Mouse (Mus musculus) lung, embryonic 15.5 days (tissue): ENCODE data around the gene RPS10-NUDT3. TPM values are rescaled to one million over a fixed set of nuclear protein-coding genes. Genes with fewer than 3 reads are reported as not detected.

Experiments used
- ATAC-seq: fragments of 200-750 bp; cut with Nextera tagmentation; 2 replicates; pipeline ENCODE4 v1.8.0; 2017; ENCODE audit warnings: moderate number of reproducible peaks, borderline replicate concordance; ENCODE audit not compliant: low FRiP score, low TSS enrichment; ENCODE audit errors: extremely low read depth
- H3K27ac ChIP-seq: fragments of 300-500 bp; sonication (generic); 2 replicates; pipeline ENCODE4 v1.5.1; 2015; ENCODE audit warnings: moderate library complexity, mild to moderate bottlenecking, inconsistent platforms
- H3K27me3 ChIP-seq: fragments of 300-500 bp; sonication (generic); 2 replicates; pipeline ENCODE4 v1.6.1; 2015; ENCODE audit warnings: inconsistent platforms
- H3K36me3 ChIP-seq: fragments of 300-500 bp; sonication (generic); 2 replicates; pipeline ENCODE4 v1.6.1; 2015; ENCODE audit warnings: inconsistent platforms
- H3K4me1 ChIP-seq: fragments of 300-500 bp; sonication (generic); 2 replicates; pipeline ENCODE4 v1.6.1; 2015; ENCODE audit warnings: inconsistent platforms
- H3K4me2 ChIP-seq: fragments of 300-500 bp; sonication (generic); 2 replicates; pipeline ENCODE4 v1.6.1; 2015; ENCODE audit warnings: inconsistent platforms, mild to moderate bottlenecking, moderate library complexity
- H3K4me3 ChIP-seq: fragments of 300-500 bp; sonication (generic); 2 replicates; pipeline ENCODE4 v1.5.1; 2015; ENCODE audit warnings: mild to moderate bottlenecking, inconsistent platforms
- H3K9ac ChIP-seq: fragments of 300-500 bp; sonication (generic); 2 replicates; pipeline ENCODE4 v1.6.1; 2015; ENCODE audit warnings: inconsistent platforms
- H3K9me3 ChIP-seq: fragments of 300-500 bp; sonication (generic); 2 replicates; pipeline ENCODE4 v1.6.1; 2016; ENCODE audit warnings: inconsistent platforms
- WGBS: fragments of 180-500 bp; shearing (Covaris S2); methylation state at CpG from one replicate; pipeline ENCODE4 v1.1.7; 2015; 5-methylcytosine and 5-hydroxymethylcytosine counted together
- polyA plus RNA-seq: library from polyadenylated mRNA; unstranded; fragments of >200 nt; fragmentation: Nextera tagmentation; extraction: Ambion mirVana; gene quantifications from 2 replicates; pipeline ENCODE4 v1.2.1, GENCODE M21; 2015

The RPS10-NUDT3 gene
- polyA plus RNA-seq, 1 experiment from 2014 or later, result not detected

DNA sequence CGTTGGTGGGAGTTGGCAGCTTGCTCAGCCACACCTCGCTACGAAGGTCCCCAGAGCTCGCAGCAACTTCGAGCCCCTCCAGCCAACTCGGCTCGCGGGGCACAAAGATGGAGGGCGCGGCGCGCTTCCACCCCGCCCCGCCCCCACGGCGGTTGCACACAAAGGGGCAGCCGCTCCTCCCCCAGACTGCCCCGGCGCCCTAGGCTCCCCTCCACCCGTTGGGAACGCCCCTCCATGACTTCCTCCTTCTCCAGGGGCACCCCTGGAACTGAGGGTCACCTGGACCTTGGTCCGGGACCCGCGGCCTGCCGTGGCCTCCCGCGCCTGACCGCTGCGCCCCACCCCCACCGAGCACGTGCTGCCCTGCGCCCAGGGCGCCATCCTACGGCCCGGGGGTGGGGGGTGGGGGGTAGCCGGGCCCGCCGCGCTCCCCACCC lies 79.9 kb downstream of the RPS10-NUDT3 start:
- H3K4me2 ChIP-seq, result peak overlapping the region; percentile 91
- peak overlapping the region; percentile 98 for H3K27ac ChIP-seq
- no peaks in the 10 kb centered on the region for H3K9me3 ChIP-seq
- H3K36me3 ChIP-seq, result no peaks in the 10 kb centered on the region
- H3K4me1 ChIP-seq, result peaks cover 42% of the 10 kb centered on the region
- ATAC-seq, result peak; percentile 39
- peak overlapping the region; percentile 90 for H3K4me3 ChIP-seq
- no peaks in the 10 kb centered on the region for H3K27me3 ChIP-seq
- H3K9ac ChIP-seq, result peak overlapping the region; percentile 51
- WGBS, result 1% methylated on average over 39 of the region's 39 CpGs

DNA sequence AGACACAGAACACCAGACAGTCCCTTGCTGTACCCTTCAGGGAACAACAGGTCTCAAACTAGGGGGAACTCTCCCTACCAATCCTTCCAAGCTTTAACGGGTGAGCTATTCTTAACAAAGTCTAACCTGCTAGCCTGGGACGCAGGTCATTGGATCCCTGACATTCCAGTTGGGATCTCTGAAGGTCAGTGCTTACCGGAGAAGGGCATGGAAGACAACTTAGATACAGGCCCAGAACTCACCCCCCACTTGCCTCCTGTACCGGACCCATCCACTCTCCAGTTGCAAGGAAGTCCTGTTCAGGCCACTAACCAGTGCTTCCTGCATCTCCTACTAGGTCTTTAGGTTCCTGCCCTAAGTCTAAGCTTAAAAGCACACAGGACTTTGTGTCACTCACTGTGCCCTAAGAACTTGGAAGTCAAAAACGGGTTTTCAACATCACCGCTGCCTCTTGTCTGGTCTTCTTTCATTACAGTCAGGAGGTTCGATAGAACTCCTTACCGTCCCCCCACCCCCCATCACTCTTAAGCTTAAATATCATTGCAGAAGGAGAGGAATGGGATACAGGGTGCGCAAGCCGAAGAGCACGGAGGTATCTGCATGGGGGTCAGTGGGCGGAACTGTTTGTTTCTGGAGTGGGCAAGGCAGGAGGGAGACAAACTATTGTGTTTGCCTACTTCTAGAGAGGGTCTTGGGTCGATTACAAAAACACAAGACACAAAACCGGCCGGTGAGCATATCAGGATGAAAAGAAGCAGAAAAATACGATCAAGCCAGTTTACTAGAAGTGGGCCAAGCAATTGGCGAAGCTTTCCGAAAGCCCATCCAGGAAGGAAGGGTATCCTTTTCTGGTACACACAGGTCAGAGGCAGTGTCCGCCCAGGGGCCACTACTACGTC lies 80.7 kb downstream of the RPS10-NUDT3 start:
- Histone ChIP-seq H3K4me1 (peaks cover 39% of the 10 kb centered on the region), H3K4me2 (peak overlapping the region; percentile 91), H3K36me3 (no peaks in the 10 kb centered on the region), H3K4me3 (peak overlapping the region; percentile 90), H3K27ac (peak overlapping the region; percentile 98), H3K9ac (peak overlapping the region; percentile 51), H3K27me3 (no peaks in the 10 kb centered on the region), H3K9me3 (no peaks in the 10 kb centered on the region)
- ATAC-seq, result no peak
- WGBS, result 50% methylated on average over 20 of the region's 20 CpGs

DNA sequence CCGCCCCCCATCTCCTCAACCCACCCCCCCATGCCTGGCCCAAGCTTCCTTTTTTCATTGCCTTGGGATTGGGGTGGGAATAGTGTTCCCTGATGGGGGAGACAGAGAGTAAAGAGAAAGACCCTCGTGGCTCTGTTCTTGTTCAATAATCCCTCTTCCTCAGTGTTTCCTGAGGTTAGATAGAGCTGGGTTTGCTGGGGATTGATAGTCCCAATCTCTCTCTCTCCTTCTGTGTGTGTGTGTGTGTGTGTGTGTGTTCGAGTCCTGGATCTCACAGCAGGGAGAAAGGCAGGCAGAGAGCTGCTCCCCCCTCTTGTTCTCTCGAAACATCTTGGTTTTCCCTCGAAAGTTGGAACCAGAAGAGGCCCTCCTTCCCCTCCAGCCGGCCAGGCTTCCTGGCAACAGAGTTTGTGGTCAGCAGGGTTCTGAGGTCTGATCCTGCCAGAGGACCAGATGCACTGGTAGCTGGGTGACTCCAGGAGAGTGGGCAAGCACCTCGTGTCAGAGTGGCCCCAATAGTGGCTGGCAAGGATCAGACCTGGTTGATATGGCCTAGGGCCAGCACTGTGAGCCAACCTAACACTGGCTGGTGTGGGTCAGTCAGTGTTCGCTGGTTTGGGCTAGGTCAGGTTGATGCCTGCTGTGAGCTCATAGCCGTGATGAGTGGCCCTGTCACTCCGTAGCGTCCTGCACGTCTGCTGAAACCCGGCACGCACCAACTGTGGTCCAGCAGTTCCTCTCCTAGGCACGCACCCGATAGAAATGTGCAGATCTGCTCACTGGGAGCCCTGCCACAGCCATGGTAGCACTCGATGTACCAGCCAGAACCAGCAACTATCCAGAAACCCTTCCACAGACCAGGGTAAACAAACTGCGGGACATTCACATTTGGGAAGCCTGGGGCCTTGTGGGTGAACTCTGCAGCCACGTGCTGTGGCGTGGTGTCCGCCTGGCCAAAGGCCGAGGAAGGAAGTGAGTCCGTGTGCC lies 82.5 kb downstream of the RPS10-NUDT3 start:
- Histone ChIP-seq H3K27ac (no peak overlapping the region), H3K27me3 (no peaks in the 10 kb centered on the region), H3K36me3 (no peaks in the 10 kb centered on the region), H3K9ac (no peak overlapping the region), H3K4me3 (no peak overlapping the region), H3K9me3 (no peaks in the 10 kb centered on the region), H3K4me1 (peaks cover 24% of the 10 kb centered on the region), H3K4me2 (no peak overlapping the region)
- no peak for ATAC-seq
- 72% methylated on average over 23 of the region's 23 CpGs for WGBS

DNA sequence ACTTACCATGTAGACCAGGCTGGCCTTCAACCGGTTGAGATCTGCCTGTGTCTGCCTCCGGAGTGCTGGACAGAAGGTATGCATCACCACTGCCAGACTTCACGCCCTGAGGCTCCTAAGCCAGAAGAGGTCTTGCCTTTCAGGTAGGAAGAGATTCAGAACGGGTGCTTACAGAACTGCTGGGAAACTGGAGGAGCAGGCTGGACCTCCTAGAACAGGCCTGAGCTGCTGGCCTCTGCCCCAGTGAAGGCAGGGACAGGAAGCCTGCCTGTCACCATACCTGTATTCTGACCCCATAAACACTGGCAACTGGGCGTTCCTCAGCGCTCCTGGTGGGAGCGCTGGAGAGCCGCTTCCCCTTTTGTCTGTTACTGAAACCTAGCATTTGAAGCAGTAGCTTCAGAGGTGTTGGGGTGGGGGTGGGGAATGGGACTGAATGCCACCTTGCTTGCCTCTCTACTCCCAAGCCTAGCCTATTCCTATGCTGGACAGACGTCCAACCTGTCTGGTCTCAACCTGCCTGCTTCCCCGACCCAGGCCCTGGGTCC lies 83.6 kb downstream of the RPS10-NUDT3 start:
- Histone ChIP-seq H3K27me3 (no peaks in the 10 kb centered on the region; the same call in 1 of the 2 replicates), H3K4me3 (no peak overlapping the region), H3K36me3 (no peaks in the 10 kb centered on the region), H3K4me1 (peaks cover 24% of the 10 kb centered on the region), H3K4me2 (no peak overlapping the region), H3K27ac (no peak overlapping the region), H3K9ac (no peak overlapping the region), H3K9me3 (no peaks in the 10 kb centered on the region)
- no peak for ATAC-seq
- WGBS, result 52% methylated on average over 10 of the region's 10 CpGs

DNA sequence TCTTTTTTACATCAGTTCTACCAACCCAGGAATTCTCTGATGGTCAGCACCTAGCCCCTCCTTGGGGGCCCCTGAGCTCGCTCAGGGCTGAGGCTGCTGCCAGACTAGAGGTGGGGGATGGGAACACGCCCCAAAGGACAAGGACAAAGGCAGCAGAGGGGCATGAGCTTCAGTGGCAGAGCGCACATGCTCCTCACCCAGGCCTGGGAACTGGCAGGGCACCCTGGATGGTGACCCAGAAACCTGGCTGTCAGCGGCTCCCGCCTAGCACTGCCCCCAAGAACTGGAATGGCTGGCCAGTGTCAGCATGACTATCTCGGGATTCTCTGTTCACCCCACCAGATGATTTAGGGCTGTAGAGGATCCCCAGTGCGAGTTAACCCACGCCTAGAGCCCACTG lies 85.8 kb downstream of the RPS10-NUDT3 start:
- peaks cover 4% of the 10 kb centered on the region; the same call in 1 of the 2 replicates for H3K4me1 ChIP-seq
- H3K27ac ChIP-seq, result no peak overlapping the region
- H3K4me2 ChIP-seq, result no peak overlapping the region
- 58% methylated on average over 8 of the region's 8 CpGs for WGBS
- no peaks in the 10 kb centered on the region for H3K36me3 ChIP-seq
- no peak for ATAC-seq
- H3K9me3 ChIP-seq, result no peaks in the 10 kb centered on the region
- H3K4me3 ChIP-seq, result no peak overlapping the region
- no peaks in the 10 kb centered on the region; the same call in 1 of the 2 replicates for H3K27me3 ChIP-seq
- H3K9ac ChIP-seq, result no peak overlapping the region

DNA sequence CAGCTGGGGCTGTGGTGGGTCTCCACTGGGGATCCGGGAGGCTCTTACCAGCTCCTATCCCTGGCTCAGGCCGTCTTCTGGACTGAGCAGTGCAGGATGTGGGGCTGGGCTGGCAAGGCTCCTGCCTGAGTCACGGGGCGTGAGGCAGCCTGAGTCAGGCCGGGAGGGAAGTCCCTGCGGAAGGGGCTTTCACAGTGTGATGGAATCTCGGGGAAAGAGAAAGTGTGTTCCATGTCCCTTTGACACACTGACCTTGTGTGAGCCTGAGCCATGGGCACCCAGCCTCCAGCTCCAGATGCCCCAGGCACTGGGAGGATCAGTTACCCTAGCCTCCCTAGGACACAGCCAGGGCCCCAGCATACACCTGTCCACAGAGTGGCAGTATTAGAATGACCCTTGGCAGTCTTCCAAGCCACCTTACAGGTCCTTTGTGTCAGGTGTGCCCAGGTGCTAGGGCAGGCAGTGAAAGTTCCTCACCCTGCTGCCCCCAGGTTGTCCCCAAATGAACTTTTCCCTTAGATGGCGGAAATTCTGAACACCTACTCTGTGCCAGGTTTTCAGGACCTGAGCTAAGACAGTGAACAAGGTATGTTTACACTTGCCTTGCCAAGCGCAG lies 87.7 kb downstream of the RPS10-NUDT3 start:
- Histone ChIP-seq H3K9ac (no peak overlapping the region), H3K4me2 (no peak overlapping the region), H3K27me3 (no peaks in the 10 kb centered on the region; the same call in 1 of the 2 replicates), H3K9me3 (no peaks in the 10 kb centered on the region), H3K36me3 (no peaks in the 10 kb centered on the region), H3K4me1 (peaks cover 4% of the 10 kb centered on the region; the same call in 1 of the 2 replicates), H3K4me3 (no peak overlapping the region), H3K27ac (no peak overlapping the region)
- WGBS, result 61% methylated on average over 9 of the region's 9 CpGs
- no peak; the same call in 1 of the 2 replicates for ATAC-seq

DNA sequence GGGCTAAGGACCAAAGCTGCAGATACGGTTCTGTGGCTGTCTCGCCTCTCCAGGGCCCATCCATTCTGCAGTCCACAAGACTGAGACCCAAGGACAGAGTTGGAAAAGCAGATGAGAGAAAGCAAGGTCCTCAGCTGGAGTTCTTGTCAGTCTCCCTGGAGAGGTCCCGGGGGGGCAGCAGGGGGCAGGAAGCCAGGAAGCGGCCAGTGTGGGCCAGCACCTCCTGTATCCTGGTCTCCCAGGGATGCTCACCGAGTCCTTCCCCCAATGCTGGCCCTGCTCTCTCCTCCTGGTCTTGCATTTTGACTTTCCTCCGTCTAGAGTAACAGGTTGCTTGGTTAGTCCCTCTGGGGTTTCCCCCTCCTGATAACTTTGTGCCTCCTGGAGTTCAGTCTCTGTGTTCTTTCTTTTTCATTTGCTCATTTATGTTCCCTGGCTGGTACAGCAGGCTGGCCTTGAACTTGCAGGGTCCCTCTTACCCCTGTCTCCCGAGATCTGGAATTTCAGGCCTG lies 88.4 kb downstream of the RPS10-NUDT3 start:
- Histone ChIP-seq H3K4me2 (no peak overlapping the region), H3K36me3 (no peaks in the 10 kb centered on the region), H3K27me3 (no peaks in the 10 kb centered on the region; the same call in 1 of the 2 replicates), H3K9ac (no peak overlapping the region), H3K9me3 (no peaks in the 10 kb centered on the region), H3K4me3 (no peak overlapping the region), H3K4me1 (peaks cover 4% of the 10 kb centered on the region; the same call in 1 of the 2 replicates), H3K27ac (no peak overlapping the region)
- no peak for ATAC-seq
- 66% methylated on average over 7 of the region's 7 CpGs for WGBS

DNA sequence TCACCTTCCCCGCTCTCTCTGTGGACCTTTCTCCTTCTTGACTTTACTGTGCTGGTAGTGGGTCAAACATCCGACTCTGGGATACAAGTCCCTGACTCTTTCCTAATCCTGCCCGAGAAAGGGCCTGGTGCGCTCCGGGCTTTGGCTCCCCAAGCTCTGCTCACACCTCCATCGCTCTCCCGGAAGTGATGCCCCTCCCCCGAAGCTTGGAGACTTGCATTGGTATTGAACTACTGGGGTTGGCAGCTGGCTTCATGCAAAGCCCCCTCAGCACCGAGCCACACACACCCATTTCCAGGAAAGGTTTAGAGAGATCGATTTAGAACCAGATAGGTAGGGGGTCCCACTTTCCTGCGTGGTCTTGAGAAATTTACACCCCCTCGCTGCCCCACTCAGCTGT lies 89.0 kb downstream of the RPS10-NUDT3 start:
- Histone ChIP-seq H3K4me3 (no peak overlapping the region), H3K36me3 (no peaks in the 10 kb centered on the region), H3K9me3 (no peaks in the 10 kb centered on the region), H3K27me3 (no peaks in the 10 kb centered on the region; the same call in 1 of the 2 replicates), H3K27ac (no peak overlapping the region), H3K4me2 (no peak overlapping the region), H3K9ac (no peak overlapping the region), H3K4me1 (peaks cover 4% of the 10 kb centered on the region; the same call in 1 of the 2 replicates)
- 37% methylated on average over 12 of the region's 12 CpGs for WGBS
- no peak for ATAC-seq

DNA sequence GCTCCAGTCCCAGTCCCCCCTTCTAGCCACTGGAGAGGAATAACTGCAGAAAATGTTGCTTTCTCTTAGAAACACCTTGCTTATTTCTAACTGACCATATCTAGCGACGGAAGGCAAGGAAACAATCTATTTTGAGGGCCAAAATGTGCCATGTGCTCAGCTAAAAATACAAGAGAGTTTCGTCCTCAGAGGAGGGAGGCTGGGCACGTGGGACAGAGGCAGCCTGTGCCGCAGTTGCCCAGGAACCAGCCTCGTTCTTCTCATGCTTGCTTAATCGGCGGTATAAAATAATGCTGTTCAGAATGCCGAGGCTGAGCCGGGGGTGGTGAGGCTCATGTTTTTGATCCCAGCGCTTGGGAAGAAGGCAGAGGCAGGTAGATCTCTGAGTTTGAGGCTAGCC lies 90.5 kb downstream of the RPS10-NUDT3 start:
- Histone ChIP-seq H3K9me3 (no peaks in the 10 kb centered on the region), H3K4me2 (no peak overlapping the region), H3K9ac (no peak overlapping the region), H3K27ac (no peak overlapping the region), H3K4me3 (no peak overlapping the region), H3K4me1 (peaks cover 4% of the 10 kb centered on the region; the same call in 1 of the 2 replicates), H3K36me3 (no peaks in the 10 kb centered on the region), H3K27me3 (no peaks in the 10 kb centered on the region; the same call in 1 of the 2 replicates)
- no peak for ATAC-seq
- 87% methylated on average over 11 of the region's 11 CpGs for WGBS

DNA sequence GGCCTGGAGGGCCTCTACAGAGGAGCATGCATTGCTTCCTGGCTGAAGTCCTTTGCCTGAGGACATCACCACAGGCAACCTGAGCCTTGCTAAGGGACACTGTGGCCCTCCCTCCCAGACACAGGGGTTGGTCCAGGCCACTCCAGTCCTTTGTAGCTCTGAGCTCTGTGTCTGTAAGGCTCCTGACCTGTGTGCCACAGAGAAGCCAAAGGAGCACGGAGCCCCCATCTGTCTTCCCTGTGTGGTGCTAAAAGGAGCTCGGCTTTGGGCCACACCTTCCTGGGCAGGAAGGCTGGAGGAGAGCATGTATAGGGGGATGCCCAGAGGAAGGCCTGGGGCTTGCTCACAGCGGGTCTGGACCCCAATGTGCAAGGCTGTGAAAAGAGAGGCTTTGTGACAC lies 93.0 kb downstream of the RPS10-NUDT3 start:
- 64% methylated on average over 3 of the region's 3 CpGs for WGBS
- H3K9ac ChIP-seq, result no peak overlapping the region

DNA sequence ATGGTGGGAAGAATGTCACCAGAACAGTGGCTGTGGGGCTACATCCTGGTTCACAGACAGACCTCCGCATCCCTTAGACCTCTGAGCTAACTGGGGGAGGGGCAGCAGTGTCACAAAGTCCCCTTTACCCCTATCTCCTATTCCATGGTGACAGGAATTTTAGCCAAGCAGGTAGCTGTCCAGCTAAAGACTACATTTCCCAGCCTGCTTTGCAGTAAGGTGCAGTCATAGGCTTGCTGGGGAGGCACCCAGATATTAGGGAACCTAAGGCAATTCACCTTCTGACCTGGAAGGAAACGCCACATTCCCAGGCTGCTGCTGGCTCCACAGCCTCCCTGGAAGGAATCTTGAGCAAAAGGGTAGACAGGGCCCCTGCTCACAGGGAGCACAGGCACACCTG lies 93.8 kb downstream of the RPS10-NUDT3 start:
- WGBS, result 59% methylated on average over 2 of the region's 2 CpGs
- ATAC-seq, result no peak
- H3K9me3 ChIP-seq, result no peaks in the 10 kb centered on the region
- H3K27me3 ChIP-seq, result no peaks in the 10 kb centered on the region
- H3K27ac ChIP-seq, result no peak overlapping the region
- H3K36me3 ChIP-seq, result no peaks in the 10 kb centered on the region
- no peak overlapping the region for H3K9ac ChIP-seq
- H3K4me3 ChIP-seq, result no peak overlapping the region
- no peaks in the 10 kb centered on the region for H3K4me1 ChIP-seq
- no peak overlapping the region for H3K4me2 ChIP-seq

More for the DNA sequence above, 93.0 kb downstream of the RPS10-NUDT3 start:
- no peak overlapping the region for H3K4me2 ChIP-seq
- no peaks in the 10 kb centered on the region for H3K36me3 ChIP-seq
- H3K27ac ChIP-seq, result no peak overlapping the region
- H3K27me3 ChIP-seq, result no peaks in the 10 kb centered on the region; the same call in 1 of the 2 replicates
- no peak for ATAC-seq
- no peaks in the 10 kb centered on the region for H3K9me3 ChIP-seq
- no peaks in the 10 kb centered on the region for H3K4me1 ChIP-seq
- no peak overlapping the region for H3K4me3 ChIP-seq
